Mouse (Mus musculus): Measurements from ENCODE around the gene Tldc2. TPM values are rescaled to one million over a fixed set of nuclear protein-coding genes. Genes with fewer than 3 reads are reported as not detected.

The Tldc2 gene
- total RNA-seq, 2 experiments from 2014 or later, result not detected

DNA sequence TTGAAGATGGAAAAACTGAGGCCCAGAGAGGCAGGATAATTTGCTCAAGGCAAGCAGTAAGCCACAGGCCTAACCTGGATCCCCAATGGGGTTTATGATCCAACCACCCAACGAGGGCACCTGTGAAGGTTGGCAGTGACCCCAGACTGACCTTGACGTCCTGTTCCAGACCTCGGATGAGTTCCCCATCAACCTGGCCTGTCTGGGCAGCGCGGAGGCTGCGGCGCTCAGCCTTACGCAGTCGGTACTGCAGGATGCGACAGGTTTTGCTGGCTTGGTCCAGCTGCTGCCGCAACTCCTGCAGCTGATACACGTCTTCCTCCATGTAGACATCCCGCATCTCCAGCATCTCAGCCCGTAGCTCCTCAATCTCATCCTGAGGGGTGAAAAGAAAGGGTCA is 26.8 kb upstream of the Tldc2 start:
- intact Hi-C loops (cut with DNase I), result no loop called here
- no peak for DNase-seq

DNA sequence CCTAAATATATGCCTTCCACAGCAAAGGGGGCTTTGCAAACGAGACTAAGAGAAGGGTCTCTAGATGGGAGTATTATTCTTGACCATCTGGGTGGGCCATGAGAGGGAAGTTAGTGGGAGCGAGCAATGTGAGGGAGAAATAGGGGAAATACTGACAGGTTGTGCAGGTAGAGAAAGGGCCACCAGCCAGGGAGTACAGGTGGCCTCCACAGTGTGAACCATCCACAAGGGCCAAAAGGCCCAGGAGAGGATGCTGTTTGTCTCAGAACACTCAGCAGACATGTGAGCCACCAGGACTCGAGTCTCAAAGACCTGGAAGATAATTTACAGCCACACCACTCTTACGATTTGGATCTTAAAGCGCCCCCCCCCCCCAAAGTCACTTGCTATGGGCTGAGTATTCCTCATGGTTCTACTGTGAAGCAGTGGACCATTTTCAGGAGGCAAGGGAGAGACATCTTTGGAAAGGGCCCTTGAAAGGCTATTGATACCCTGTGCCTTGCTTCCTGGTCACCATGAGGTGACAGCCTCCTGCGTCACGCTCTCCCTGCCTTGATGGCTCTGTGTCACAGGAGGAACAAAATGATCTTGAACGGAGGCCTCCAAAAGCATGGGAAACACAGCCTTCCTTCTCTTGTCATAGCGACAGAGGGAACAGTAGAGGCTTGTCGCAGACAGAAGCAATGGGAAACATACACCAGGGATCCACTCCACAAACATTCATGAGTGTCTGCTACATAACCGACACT is 26.1 kb upstream of the Tldc2 start:
- intact Hi-C loops (cut with DNase I), result no loop called here
- DNase-seq, result no peak

DNA sequence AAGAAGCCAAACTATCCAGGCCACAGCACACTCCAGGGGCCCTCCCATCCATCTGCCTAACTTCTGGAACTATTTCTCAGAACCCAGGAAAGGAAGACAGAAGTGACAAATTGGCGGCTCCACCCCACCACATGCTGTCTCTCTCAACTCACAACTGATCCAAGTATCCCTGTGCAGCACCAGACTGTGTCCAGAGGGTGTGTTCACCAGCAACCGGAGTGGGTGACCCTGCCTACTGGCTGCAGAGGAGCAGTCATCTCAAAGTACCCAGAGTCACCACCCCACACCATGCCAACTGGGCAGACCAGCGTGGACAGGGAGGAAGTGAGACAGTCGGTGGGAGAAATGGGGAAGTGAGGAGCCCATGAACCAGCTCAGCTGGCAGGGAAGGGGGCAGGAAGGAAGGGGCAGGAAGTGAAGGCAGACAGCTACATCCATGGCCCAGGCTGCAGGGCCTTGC is 23.6 kb upstream of the Tldc2 start:
- intact Hi-C loops (cut with DNase I), result no loop called here
- peak in 1 of 2 experiments; percentile 42 for DNase-seq

DNA sequence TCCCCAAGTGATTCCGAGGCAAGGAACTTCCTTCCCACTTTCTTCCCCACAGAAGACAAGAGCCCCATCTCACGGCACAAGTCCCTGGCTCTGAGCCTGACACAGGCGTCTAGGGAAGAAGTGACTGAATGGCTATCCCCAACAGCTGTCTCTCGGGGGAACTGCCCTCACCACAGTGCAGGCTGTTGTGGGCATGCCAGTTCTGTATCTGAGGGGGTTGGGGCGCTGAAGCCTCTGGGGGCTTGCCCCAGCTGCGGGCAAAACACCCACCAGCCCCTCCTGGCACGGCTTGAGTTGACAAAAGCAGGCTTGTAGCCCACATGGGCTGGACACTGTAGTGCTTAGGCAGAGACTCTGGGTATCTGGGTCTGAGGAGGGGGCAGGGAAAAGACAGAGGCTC is 22.7 kb upstream of the Tldc2 start:
- intact Hi-C loops (cut with DNase I), result no loop called here
- peak in 1 of 2 experiments; percentile 42 for DNase-seq

DNA sequence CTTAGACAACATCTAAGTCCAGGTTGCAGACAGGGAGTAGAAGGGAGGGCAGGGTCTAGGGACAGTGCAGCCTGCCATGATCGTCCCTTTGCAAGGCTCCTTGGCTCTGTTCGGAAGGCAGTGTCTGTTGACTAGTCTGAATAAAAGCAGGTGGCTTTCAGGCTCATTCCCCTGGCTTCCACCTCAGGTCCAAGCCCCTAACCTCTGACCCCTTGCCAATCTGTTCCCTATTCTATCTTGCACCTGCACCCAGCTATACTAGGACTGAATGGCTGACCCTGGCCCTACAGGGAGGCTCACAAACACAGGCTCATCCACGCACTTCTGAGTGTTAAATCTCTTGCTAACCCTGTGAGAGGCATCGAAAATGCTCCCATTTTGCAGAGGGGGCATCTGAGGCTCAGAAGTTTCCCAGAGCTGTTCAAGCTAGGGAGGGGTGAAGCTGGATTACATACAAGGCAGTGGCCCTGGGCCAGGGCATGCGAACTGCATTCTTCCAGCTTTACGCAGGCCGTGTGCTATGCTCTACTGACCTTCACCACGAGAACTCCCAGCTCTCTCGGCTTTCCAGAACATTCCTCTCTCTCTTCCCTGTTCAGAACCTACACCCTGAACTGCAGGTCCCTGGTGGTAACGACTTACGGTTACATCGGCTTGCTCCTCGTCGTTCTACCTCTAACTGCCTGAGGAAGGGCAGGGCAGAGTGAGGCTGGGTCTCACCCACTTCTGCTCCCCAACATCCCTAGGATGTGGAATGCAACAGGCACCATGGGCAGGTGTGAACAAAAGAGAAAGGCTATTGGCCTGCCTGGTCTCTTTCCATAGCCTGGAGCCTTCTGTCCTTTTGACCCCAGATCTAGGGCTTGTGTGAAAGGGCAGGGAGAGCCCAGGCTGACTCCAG is 21.6 kb upstream of the Tldc2 start:
- intact Hi-C loops (cut with DNase I), result no loop called here
- DNase-seq, result peak; percentile 63 to 73

DNA sequence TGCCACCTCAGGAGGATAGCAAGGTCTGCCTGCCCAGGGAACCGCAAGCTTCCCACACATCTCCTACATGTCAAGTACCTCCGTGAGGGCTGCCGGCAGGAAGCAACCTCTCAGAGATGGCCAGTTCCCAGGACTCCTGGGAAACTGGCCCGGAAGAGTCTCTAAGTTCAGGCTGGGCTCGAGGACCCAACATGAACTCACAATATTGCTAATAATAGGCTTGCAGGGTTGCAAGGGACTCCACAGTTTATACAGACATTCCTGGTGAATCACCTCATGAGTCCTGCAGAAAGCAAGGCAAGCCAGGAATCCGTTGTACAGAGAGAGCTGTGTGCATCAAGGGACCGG is 21.0 kb upstream of the Tldc2 start:
- peak; percentile 52 to 72 for DNase-seq
- intact Hi-C loops (cut with DNase I), result no loop called here

DNA sequence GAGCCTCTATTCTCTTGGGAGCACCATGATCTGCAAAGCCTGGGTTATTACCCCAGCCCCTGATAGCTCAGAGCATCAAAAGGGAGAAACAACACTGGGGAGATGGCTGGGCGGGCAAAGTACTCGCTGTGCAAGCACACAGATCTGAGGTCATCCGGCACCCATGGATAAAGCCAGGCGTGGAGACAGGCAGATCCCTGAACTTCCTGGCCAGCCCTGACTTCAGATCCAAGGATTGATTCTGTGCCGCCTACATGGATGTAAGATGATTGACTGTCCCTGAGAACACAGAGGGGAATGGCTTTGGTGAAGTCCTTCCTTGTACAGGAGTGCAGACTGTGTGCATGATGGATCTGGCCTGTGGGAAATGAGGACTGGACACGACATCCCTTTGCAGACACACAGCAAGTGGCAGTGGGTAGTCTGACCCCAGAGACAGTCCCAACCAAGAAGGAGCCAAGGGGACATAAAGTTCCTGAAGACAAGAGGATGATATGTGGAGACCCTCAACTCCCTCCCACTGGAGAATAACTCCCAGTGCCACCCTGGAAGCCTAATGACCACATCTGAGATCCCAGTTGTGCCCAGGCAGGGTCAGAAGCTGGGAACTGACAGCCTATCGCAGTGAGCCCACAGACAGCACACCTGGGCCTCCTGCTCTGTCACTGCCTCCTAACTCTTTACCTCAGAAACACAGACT is 20.0 kb upstream of the Tldc2 start:
- intact Hi-C loops (cut with DNase I), result no loop called here
- DNase-seq, result no peak

DNA sequence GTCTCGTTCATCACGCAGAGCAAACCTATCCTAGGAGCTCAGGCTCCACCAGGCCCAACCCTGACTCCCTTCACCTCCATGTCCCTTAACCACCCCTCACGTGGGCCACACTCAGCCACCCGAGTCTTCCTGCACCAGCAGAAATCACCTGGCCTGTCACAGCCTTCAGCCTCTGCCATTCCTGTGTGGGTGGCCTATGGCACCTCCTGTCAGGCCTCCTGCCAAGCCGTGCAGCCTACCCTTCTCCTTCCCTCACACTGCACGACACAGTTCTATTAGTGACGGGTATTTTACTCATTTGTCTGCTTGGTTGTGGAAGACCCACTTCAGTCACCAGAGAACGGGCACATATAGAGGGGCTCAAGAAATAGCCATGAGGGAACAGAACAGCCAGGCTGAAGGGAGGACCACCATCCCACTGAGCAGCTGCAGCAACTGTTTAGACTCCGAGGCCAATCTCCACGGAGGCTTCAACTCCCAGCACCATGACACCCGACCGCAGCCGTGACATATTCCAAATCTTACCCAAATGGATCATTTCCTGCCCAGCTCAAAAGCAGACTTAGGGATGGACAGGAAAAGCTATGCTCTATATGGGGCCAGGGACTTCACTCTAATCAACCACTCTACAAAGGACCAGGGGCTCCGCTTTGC is 18.0 kb upstream of the Tldc2 start:
- DNase-seq, result no peak

DNA sequence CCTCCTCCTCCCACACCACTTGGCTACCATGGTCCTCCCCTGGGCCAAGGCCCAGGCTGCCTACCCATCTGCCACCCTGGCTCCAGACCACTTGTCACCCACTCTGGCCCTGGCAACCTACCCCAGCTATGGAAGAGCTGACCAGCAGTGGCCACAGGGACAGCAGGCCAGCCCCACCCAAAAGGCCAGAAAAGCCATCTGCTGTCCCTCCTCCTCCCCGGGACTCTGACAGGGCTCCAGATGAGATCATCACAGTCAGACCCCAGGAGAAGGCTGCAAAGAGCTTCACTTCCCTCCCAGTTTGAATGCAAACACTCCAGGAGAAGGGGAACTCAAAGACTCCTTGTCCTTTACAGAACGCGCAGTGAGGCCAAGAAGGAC is 17.5 kb upstream of the Tldc2 start:
- peak; percentile 49 to 60 for DNase-seq
- intact Hi-C loops (cut with DNase I), result no loop called here

More for the DNA sequence above, 18.0 kb upstream of the Tldc2 start:
- intact Hi-C loops (cut with DNase I), result no loop called here

DNA sequence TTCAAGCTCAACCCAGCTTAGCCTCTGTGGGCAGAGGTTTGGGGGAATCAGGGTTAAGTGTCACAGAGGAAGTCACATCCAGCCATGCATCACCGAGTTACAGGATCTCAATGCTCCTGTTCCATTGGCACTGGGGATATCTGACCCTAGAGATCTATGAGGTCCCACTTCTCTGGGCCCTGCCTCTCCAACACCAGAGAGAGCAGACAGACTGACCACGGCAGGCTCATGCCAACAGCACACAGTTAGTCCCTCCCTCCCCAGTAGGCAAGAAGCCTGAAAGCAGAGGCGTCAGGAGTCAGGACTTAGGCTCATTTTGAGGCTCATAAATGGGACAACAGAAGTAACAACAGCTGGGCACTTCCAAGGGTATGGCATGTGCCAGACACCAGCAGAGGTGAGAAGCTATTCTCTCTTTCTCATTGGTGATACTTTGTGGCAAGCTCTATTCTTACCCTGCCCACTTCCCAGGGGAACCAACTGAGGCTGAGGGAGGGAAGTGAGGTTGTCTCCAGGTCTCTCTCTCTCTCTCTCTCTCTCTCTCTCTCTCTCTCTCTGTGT is 17.0 kb upstream of the Tldc2 start:
- DNase-seq, result no peak
- intact Hi-C loops (cut with DNase I), result no loop called here

DNA sequence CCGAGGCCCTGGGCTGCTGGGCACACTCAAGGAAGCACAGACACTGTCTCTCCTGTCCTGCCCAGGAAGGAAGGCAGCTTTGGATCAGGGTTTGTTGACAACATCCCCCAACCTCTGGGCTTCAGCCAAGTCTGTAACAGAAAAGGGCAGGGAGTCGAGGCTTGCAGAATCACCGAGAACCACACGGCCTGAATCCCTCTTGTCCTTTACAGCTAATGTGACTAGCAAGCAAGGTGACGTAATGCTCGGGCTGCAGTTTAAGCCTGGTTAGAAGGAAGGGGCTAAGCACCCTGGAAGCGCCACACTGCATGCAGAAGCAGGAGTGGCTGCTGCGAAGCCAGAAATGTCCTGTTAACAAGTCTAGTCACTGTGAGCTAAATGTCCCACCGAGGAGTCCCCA is 16.5 kb upstream of the Tldc2 start:
- peak; percentile 62 to 70 for DNase-seq
- intact Hi-C loops (cut with DNase I), result no loop called here

DNA sequence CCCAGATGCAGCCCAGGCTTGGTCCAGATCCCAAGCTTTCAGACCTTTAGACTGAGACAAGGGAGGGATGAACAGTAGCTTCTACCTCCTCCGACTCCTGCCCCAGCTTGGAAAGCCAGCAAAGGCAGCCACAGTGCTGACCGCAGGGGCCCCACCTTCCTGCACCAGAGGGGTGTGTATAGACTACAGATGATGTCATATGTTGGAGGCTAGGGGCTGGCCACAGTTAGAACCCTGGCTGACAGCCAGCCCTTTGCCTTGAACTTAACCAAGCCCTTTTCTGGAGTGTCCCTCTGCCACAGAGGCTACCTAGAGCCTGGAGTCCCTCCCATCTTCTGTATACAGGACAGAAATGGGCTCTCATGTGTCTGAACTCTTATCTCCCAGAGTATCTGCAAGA is 15.3 kb upstream of the Tldc2 start:
- peak; percentile 82 for DNase-seq
- intact Hi-C loops (cut with DNase I), result no loop called here

DNA sequence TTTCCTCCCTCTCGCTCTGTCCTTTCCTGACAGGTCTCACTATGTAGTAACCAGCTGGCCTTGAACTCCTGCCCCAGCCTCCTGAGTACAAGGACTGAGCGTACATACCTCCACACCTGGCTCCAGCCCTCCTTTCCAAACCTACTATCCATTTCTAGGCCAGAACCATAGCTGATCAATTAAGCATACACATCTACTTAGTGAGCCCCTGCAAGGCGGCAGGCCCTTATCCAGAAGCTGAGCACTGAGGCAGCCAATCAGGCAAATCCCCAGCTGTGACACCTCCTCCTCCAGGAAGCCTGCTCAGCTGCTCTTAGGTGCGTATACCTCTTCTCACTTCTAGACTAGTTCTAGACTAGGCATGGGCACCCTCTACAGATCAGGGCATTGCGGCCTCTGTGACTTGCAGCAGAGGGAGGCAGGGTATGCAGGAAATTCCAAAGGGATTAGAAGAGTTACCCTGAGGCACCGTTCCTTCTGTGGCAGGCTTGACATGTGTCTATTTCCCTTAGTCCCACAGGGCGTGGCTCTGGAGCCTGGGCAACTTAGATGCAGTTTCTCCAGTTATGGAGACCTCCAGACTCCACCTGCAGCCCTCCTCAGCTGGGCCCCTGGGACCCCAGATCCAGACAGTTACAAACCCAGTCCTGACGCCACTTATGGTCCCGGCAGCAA is 14.4 kb upstream of the Tldc2 start:
- intact Hi-C loops (cut with DNase I), result no loop called here
- no peak for DNase-seq

DNA sequence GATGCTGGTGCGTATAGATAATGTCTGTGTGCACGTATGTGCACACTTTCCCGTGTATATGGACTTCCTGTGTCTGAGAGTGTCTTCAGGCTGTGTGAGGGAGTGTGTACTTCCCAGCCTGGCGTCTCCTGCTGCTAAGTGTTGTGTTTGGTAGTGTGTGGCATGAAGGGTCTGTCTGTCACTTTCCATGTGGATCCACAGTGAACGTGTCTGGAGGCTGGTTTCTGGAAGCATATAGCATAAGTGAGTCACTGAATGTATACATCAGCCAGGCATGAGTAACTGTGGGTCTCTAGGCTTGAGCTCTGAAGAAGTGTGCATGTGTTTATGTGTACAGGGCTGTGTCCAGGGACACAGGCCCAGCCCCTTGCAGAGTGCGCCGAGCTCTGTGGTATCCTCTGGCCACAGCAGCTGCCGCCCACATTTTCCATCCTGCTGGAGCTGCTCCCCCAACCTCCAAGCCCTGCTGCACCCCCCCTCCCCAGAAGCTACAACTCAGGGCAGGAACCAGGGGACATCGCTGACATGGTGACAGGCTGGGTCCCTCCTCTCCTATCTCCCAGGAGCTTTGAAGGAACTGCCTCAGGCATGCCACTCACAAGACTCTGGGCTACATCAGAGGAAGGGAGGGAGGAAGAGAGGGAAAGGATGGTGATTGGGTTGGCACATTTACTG is 13.3 kb upstream of the Tldc2 start:
- DNase-seq, result peak in 1 of 2 experiments; percentile 46
- intact Hi-C loops (cut with DNase I), result no loop called here

DNA sequence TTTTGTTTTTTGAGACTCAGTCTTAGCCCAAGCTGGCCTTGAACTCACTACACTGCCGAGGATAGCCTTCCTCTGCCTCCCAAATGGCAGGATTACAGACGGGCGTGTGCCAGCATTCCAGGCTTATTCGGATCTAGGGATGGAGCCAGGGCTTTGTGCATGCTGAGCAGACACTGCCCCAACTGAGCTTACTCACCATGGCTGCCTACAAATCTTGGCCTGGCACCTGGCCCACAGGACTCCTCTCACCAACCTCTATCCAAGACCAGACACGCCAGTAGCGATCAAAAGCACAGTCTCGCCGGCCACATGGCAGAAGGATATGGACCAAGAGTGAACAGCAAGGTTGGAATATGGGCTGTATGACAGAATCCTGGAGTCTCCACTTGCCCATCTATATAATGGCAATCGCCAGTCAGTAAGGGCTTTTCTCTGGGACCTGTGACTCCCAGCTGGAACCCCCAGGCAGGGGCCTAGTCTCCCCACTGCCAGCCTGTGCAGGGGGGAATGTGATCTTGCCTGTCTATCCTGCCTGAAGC is 12.6 kb upstream of the Tldc2 start:
- intact Hi-C loops (cut with DNase I), result no loop called here
- DNase-seq, result no peak

DNA sequence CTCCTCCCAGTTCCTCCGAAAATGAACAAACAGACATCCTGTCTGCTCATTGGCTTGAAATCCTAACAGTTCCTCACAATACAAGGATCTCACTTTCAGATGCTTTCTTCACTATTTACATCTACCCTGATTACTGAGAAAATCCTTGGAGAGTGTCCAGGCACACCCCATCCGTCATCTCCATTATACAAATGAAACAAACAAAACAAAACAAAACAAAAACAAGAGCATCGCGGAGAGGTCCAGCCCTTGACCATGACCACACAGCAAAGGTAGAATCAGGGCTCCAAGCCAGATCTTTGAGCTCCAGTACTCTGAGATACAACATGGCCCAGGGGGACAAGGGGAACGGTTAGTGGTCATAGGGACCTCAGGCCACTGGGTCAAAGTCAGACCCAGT is 12.1 kb upstream of the Tldc2 start:
- DNase-seq, result no peak
- intact Hi-C loops (cut with DNase I), result loop anchor here (5.0 kb wide), 1 partner anchor 32 kb away; no protein-coding TSS in a partner anchor

DNA sequence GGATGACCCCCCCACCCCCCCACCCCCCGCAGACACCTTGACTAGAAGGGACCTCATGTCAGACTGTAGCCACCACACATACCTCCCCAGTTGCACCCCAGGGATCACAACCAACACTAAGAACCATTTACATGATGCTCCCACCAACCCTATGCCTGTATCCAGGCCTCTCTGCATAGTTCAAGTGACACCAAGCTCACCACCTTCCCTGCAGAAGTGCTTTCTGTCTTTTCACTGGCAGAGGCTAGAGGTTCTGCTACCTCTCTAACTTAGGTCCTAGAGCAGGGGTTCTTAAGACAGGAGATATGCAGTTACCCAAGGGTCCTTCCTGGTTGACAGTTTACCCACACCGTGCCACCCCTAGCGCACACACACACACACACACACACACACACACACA is 11.6 kb upstream of the Tldc2 start:
- intact Hi-C loops (cut with DNase I), result loop anchor here (5.0 kb wide), 1 partner anchor 33 kb away; no protein-coding TSS in a partner anchor

DNA sequence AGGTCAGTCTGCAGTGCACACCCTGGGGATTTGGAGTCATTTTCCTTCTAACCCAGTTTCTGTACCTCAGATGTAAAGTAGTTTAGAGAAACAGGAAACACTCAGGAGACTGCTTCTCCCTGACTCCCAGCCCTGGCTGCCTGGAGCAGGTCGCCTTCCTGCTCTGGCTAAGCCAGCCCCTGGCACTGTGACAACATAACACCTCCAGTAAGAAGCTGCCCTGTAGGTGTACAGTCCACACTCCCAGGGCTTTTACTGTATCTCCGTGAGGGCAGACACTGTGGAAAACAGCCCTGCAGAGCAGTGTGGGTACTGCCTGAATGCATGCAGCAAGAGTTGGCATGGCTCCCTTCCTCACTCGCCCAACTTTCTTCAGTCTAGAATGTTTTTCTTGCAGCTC is 11.2 kb upstream of the Tldc2 start:
- intact Hi-C loops (cut with DNase I), result loop anchor here (5.0 kb wide), 1 partner anchor 33 kb away; no protein-coding TSS in a partner anchor
- peak; percentile 66 to 68 for DNase-seq

More for the DNA sequence above, 11.6 kb upstream of the Tldc2 start:
- no peak for DNase-seq

DNA sequence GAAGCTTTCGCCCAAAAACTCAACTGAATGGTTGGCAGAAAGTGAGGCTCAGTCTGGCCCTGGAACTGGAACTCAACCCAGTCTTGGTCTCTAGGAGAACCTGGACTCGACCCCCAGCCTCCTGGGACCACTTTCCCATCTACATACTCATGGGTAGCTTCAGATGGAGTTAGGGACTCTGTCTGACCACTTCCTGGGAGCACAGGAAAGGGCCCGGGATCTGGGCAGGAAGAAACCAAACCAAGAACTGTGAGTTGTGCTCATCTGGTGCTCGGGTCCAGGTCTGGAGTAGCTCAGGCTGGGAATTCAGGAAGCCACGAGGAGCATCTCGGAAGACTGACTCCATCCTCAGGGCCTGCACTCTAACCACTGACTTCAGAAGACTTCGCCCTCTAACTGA is 10.3 kb upstream of the Tldc2 start:
- intact Hi-C loops (cut with DNase I), result loop anchor here (5.0 kb wide), 1 partner anchor 34 kb away; no protein-coding TSS in a partner anchor
- DNase-seq, result no peak
